Mouse (Mus musculus) MEL (cell line): Measurements from ENCODE around the gene Nt5dc1. TPM values are rescaled to one million over a fixed set of nuclear protein-coding genes. Genes with fewer than 3 reads are reported as not detected.

ENCODE experiments used
- DNase-seq: peaks from one replicate; pipeline ENCODE4 v3.0.0; 2011; ENCODE audit warnings: low read depth, low spot score
- H3K27ac ChIP-seq: 2 replicates; pipeline ENCODE4 v1.5.1; 2012; ENCODE audit warnings: low read depth, mild to moderate bottlenecking, control low read depth, low read length, moderate library complexity; ENCODE audit not compliant: control insufficient read depth
- H3K27me3 ChIP-seq, 2 experiments: fragments of 150-350 bp in 1 of 2; sonication (generic) in 1 of 2; 2 replicates each; pipeline ENCODE4 v1.6.1; 2012; ENCODE audit warnings: low read length in 2 of 2, mild to moderate bottlenecking in 2 of 2, improper control_type of control experiment in 1 of 2, moderate library complexity in 1 of 2; ENCODE audit not compliant: insufficient read depth in 2 of 2, control insufficient read depth in 1 of 2
- H3K36me3 ChIP-seq, 2 experiments: 2 replicates each; pipeline ENCODE4 v1.6.1; 2012 to 2014; ENCODE audit warnings: low read length in 2 of 2, improper control_type of control experiment in 1 of 2, inconsistent platforms in 1 of 2, mild to moderate bottlenecking in 1 of 2; ENCODE audit not compliant: insufficient read depth in 2 of 2, control insufficient read depth in 1 of 2
- H3K4me1 ChIP-seq, 2 experiments: fragments of 150-350 bp in 1 of 2; sonication (generic) in 1 of 2; 2 replicates each; pipeline ENCODE4 v1.6.1; 2012; ENCODE audit warnings: low read length in 2 of 2, improper control_type of control experiment in 1 of 2, mild to moderate bottlenecking in 1 of 2; ENCODE audit not compliant: insufficient read depth in 2 of 2, control insufficient read depth in 1 of 2
- H3K4me3 ChIP-seq, 2 experiments: fragments of 150-350 bp in 1 of 2; sonication (generic) in 1 of 2; 2 replicates each; pipeline ENCODE4 v1.5.1; 2012; ENCODE audit warnings: low read depth in 2 of 2, low read length in 2 of 2, mild to moderate bottlenecking in 2 of 2, moderate library complexity in 2 of 2, control low read depth in 1 of 2, improper control_type of control experiment in 1 of 2; ENCODE audit not compliant: control insufficient read depth in 1 of 2, insufficient read depth in 1 of 2
- H3K79me2 ChIP-seq: 2 replicates; pipeline ENCODE4 v1.6.1; 2012; ENCODE audit warnings: mild to moderate bottlenecking, low read length, moderate library complexity; ENCODE audit not compliant: control insufficient read depth, poor library complexity, insufficient read depth
- H3K9ac ChIP-seq: 2 replicates; pipeline ENCODE4 v1.6.1; 2012; ENCODE audit warnings: low read depth, mild to moderate bottlenecking, control low read depth, low read length, moderate library complexity; ENCODE audit not compliant: control insufficient read depth, poor library complexity, severe bottlenecking
- H3K9me3 ChIP-seq: fragments of 150-350 bp; sonication (generic); replicated peaks from 2 replicates; pipeline ENCODE4 v1.6.1; 2012; ENCODE audit warnings: mild to moderate bottlenecking, low read length, improper control_type of control experiment, moderate library complexity; ENCODE audit not compliant: insufficient read depth
- BHLHE40 ChIP-seq: IDR thresholded peaks from 2 replicates; pipeline ENCODE4 v1.6.1; 2012; ENCODE audit warnings: low read depth, mild to moderate bottlenecking, inconsistent platforms, low read length, improper control_type of control experiment, borderline replicate concordance
- CHD1 ChIP-seq: IDR thresholded peaks from 2 replicates; pipeline ENCODE4 v1.6.1; 2012; ENCODE audit warnings: low read depth, mild to moderate bottlenecking, inconsistent platforms, low read length, improper control_type of control experiment
- E2F4 ChIP-seq: IDR thresholded peaks from 2 replicates; pipeline ENCODE4 v1.6.1; 2011; ENCODE audit warnings: low read depth, low read length, improper control_type of control experiment, borderline replicate concordance
- GABPA ChIP-seq: IDR thresholded peaks from 2 replicates; pipeline ENCODE4 v1.6.1; 2012; ENCODE audit warnings: low read depth, mild to moderate bottlenecking, inconsistent platforms, low read length, improper control_type of control experiment, moderate library complexity
- HCFC1 ChIP-seq: IDR thresholded peaks from 2 replicates; pipeline ENCODE4 v1.6.1; 2012; ENCODE audit warnings: low read depth, mild to moderate bottlenecking, inconsistent platforms, low read length, improper control_type of control experiment, moderate library complexity
- JUND ChIP-seq: IDR thresholded peaks from 2 replicates; pipeline ENCODE4 v1.6.1; 2011; ENCODE audit warnings: low read depth, mild to moderate bottlenecking, improper control_type of control experiment, low read length
- MAZ ChIP-seq: IDR thresholded peaks from 2 replicates; pipeline ENCODE4 v1.6.1; 2012; ENCODE audit warnings: low read depth, mild to moderate bottlenecking, inconsistent platforms, low read length, improper control_type of control experiment
- MEF2A ChIP-seq: IDR thresholded peaks from 2 replicates; pipeline ENCODE4 v1.6.1; 2014; ENCODE audit warnings: low read depth, mild to moderate bottlenecking, inconsistent platforms, low read length, improper control_type of control experiment; ENCODE audit not compliant: poor library complexity, insufficient replicate concordance, severe bottlenecking; ENCODE audit errors: extremely low read depth
- MXI1 ChIP-seq: IDR thresholded peaks from 2 replicates; pipeline ENCODE4 v1.6.1; 2011; ENCODE audit warnings: mild to moderate bottlenecking, low read depth, low read length, improper control_type of control experiment
- MYB ChIP-seq: IDR thresholded peaks from 2 replicates; pipeline ENCODE4 v1.6.1; 2011; ENCODE audit warnings: mild to moderate bottlenecking, low read depth, low read length, improper control_type of control experiment
- MYC ChIP-seq: IDR thresholded peaks from 2 replicates; pipeline ENCODE4 v1.6.1; 2011; ENCODE audit warnings: low read depth, mild to moderate bottlenecking, low read length, improper control_type of control experiment, moderate library complexity
- NRF1 ChIP-seq: IDR thresholded peaks from 2 replicates; pipeline ENCODE4 v1.6.1; 2014; ENCODE audit warnings: low read depth, mild to moderate bottlenecking, inconsistent platforms, low read length, improper control_type of control experiment, moderate library complexity; ENCODE audit not compliant: poor library complexity, insufficient read depth, severe bottlenecking
- POLR2AphosphoS2 ChIP-seq: IDR thresholded peaks from 2 replicates; pipeline ENCODE4 v1.6.1; 2011; ENCODE audit warnings: low read length, improper control_type of control experiment
- POLR2AphosphoS5 ChIP-seq: IDR thresholded peaks from 2 replicates; pipeline ENCODE4 v1.6.1; 2012; ENCODE audit warnings: low read depth, borderline replicate concordance, mild to moderate bottlenecking, inconsistent platforms, low read length, moderate library complexity, mixed read lengths
- RCOR1 ChIP-seq: IDR thresholded peaks from 2 replicates; pipeline ENCODE4 v1.6.1; 2012; ENCODE audit warnings: low read depth, mild to moderate bottlenecking, inconsistent platforms, low read length, improper control_type of control experiment
- SMC3 ChIP-seq: IDR thresholded peaks from 2 replicates; pipeline ENCODE4 v1.6.1; 2011; ENCODE audit warnings: low read depth, low read length, improper control_type of control experiment
- TBP ChIP-seq: IDR thresholded peaks from 2 replicates; pipeline ENCODE4 v1.8.0; 2011; ENCODE audit warnings: low read depth, low read length, improper control_type of control experiment
- UBTF ChIP-seq: IDR thresholded peaks from 2 replicates; pipeline ENCODE4 v1.6.1; 2012; ENCODE audit warnings: low read depth, mild to moderate bottlenecking, inconsistent platforms, low read length, improper control_type of control experiment, moderate library complexity, borderline replicate concordance; ENCODE audit not compliant: insufficient read depth
- USF2 ChIP-seq, 2 experiments: IDR thresholded peaks; 2 replicates each; pipeline ENCODE4 v1.6.1; 2011 to 2012; ENCODE audit warnings: improper control_type of control experiment in 2 of 2, low read length in 2 of 2, borderline replicate concordance in 1 of 2, inconsistent platforms in 1 of 2, low read depth in 1 of 2, mild to moderate bottlenecking in 1 of 2; ENCODE audit not compliant: insufficient read depth in 1 of 2
- ZMIZ1 ChIP-seq: IDR thresholded peaks from 2 replicates; pipeline ENCODE4 v1.6.1; 2012; ENCODE audit warnings: low read depth, mild to moderate bottlenecking, inconsistent platforms, low read length, improper control_type of control experiment, moderate library complexity
- polyA plus RNA-seq, 2 experiments: library from polyadenylated mRNA; stranded (reverse) in 1 of 2; unstranded in 1 of 2; fragments of >175 nt in 1 of 2; fragments of >200 nt in 1 of 2; gene quantifications; 2 replicates each; pipeline versions ENCODE4 v1.2.1 to v1.2.4; 2012; ENCODE audit warnings: low replicate concordance in 2 of 2, low read depth in 1 of 2; ENCODE audit not compliant: insufficient read length in 2 of 2, insufficient read depth in 1 of 2, missing spikeins in 1 of 2
- total RNA-seq: library from RNA; depleted of rRNA; stranded (reverse); fragments of 300-350 nt; gene quantifications from 2 replicates; pipeline ENCODE4 v1.2.3, GENCODE M21; 2012

Gene Nt5dc1
- total and polyA plus RNA-seq, 3 experiments, result 8.9 to 11.5 TPM; not detected in 1

DNA sequence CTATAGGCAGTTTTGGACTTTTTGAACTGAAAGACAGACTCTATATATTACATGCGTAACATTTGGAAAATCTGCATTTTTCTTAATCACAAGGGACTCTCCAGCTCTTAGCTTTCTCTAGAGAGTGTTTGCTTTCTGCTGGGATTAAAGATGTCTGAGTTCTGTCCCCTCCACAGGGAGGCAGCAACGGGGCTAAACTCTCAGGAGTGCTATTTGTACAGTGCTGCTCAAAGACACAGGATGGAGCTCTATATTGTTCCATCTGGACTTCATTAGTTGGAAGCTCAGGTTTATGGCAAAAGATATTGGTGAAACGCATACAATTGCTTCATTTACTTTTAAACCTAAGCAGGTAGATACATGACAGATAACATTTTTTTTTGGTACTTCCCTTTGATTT, 105.8 kb downstream of the Nt5dc1 start:
- Histone ChIP-seq H3K36me3 (no peaks in the 10 kb centered on the region), H3K4me3 (no peak overlapping the region), H3K27ac (no peak overlapping the region), H3K9me3 (no peaks in the 10 kb centered on the region), H3K4me1 (no peaks in the 10 kb centered on the region), H3K79me2 (no peaks in the 10 kb centered on the region), H3K9ac (no peak overlapping the region), H3K27me3 (no peaks in the 10 kb centered on the region)
- no peak for DNase-seq
- no peak for TF ChIP-seq TBP
- no peak for TF ChIP-seq USF2 (IDR thresholded peaks at IDR 0.05; ENCODE audit: borderline replicate concordance in 1 of 2, insufficient read depth in 1 of 2, low read depth in 1 of 2, low read length in 2 of 2)
- no peak for TF ChIP-seq CHD1
- TF ChIP-seq MYC, result no peak
- TF ChIP-seq UBTF, result no peak
- TF ChIP-seq E2F4, result no peak
- no peak for TF ChIP-seq RCOR1
- TF ChIP-seq NRF1, result no peak
- no peak for TF ChIP-seq MXI1
- no peak for TF ChIP-seq MEF2A
- TF ChIP-seq POLR2AphosphoS5, result no peak
- no peak for TF ChIP-seq BHLHE40
- no peak for TF ChIP-seq MAZ

DNA sequence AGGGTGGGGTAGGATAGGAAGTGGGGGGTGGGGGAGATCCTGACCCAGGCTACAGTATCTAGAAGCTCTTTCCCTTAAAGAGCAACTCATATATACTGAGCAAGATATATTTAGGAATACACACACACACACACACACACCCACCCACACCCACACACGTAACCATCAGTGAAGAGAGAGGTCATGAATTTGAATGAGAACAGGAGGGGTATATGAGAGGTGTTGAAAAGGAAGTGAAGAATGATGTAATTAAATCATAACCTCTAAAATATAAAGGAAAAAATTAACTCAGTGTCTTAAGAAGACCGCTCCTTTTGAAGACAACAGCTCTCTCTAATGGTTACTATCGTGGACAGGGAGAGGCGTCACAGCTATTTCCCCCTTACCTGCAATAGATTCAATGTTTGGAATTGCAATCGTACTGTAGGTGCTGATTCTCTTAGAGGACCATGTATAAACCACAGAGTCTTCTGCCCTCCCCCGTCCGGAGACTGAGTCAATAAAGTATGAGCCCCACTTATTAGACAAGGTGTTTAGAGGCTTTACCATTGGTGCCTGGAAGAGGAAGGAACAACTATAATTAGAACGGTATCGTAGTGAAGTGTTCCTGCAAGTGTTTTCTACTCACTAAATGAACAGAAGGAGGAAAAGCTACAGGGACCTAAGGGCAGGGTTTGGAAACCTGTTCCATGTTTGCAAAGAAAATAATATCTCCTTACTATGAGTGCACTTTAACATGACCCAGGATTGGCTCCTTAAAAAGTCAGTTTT, 108.3 kb downstream of the Nt5dc1 start:
- no peaks in the 10 kb centered on the region for H3K27me3 ChIP-seq
- no peaks in the 10 kb centered on the region for H3K79me2 ChIP-seq
- no peak overlapping the region for H3K27ac ChIP-seq
- no peak overlapping the region for H3K4me3 ChIP-seq
- DNase-seq, result no peak
- no peak overlapping the region for H3K9ac ChIP-seq
- no peaks in the 10 kb centered on the region for H3K9me3 ChIP-seq
- H3K36me3 ChIP-seq, result no peaks in the 10 kb centered on the region
- H3K4me1 ChIP-seq, result no peaks in the 10 kb centered on the region
- no peak for TF ChIP-seq POLR2AphosphoS2
- TF ChIP-seq TBP, result no peak
- no peak for TF ChIP-seq GABPA
- no peak for TF ChIP-seq MYC
- TF ChIP-seq SMC3, result no peak
- no peak for TF ChIP-seq HCFC1
- no peak for TF ChIP-seq MYB
- no peak for TF ChIP-seq JUND
- TF ChIP-seq ZMIZ1, result no peak
